Mouse (Mus musculus): ENCODE measurements at regions not wholly inside any gene's neighbourhood (a gene's known extent, or its start where the extent isn't known, plus 50 kb on each side); places are given as distances from the start of the nearest gene placed in this dataset.

DNA sequence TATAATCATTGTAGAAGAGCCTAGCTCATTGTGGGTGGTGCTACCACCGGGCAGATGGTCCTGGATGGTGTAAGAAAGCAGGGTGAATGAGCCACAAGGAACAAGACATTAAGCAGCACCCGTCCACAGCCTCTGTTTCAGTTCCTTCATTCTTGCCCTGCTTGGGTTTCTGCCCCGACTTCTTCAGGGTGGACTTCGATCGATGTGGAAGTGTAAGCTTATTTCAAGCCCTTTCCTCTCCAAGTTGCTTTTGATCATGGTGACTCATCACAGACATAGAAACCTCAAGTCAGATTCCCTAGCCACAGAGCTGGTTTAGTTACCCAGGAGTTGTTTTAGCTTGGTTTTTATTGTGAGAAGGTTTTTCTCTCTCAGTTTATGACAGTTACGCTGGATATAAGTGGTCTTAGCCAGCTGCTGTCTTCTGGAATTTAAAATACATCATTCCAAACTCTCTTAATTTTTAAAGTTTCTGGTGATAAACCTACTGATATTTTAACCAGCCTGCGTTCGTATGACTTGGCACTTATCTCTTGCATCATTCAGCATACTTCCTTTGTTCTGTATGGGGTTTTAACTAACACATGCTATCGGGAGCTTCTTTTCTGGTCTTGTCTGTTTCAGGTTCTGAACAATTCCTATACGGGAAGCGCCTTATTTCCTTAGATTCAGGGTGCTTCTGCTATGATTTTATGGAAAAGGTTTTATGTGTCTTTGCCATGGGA lies 255.6 kb downstream of the Gpat3 start (continued):
- TF ChIP-seq MAX (IDR thresholded peaks at IDR 0.05; ENCODE audit: low read length) (no peak), IRF4 (IDR thresholded peaks at IDR 0.05; ENCODE audit: low read depth, low read length) (peak; percentile 83), USF1 (IDR thresholded peaks at IDR 0.05; ENCODE audit: low read depth, low read length) (no peak), CHD2 (IDR thresholded peaks at IDR 0.05; ENCODE audit: low read length) (no peak)

DNA sequence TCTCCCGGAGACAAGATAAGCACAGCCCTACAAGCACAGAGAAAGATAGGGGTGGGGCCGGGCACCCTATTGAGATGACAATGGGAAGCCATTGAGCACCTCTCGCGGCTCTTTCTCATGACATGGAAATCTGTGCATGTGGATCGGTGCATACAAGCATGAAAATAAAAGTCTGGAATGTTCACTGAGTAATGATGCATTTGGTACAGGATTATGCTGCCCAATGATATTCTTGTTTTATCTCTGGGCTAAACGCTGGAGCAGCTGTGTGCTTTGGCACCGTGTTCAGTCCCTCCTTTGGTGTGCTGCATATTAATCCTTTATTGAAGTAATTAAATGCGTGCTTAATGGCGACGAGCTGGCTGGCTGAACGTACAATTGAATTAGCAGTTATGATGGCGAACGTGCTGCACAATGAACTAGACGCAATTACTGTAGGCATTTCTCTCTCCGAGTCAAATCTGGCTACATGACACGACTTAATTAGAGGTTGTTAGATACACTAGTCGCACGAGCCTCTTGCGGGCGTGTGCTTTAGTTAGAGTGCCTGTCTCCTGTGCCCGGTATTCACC lies 245.6 kb downstream of the Gpat3 start:
- Histone ChIP-seq H3K4me3 (replicated peaks in 1 of 3; ENCODE audit: low read depth in 2 of 3, low read length in 2 of 3, poor library complexity in 1 of 3) (no peak overlapping the region), H3K36me3 (replicated peaks in 1 of 2; ENCODE audit: control insufficient read depth in 1 of 2, insufficient read depth in 1 of 2, low read length in 1 of 2) (no peaks in the 10 kb centered on the region), H3K4me1 (ENCODE audit: control insufficient read depth in 1 of 2, insufficient read depth in 2 of 2) (no peaks in the 10 kb centered on the region), H3K9ac (ENCODE audit: insufficient read depth, low read depth) (no peak overlapping the region), H3K4me2 (ENCODE audit: insufficient read depth, low read depth, poor library complexity, severe bottlenecking) (no peak overlapping the region), H3K27ac (ENCODE audit: insufficient read depth, low read depth) (no peak overlapping the region), H3K9me3 (replicated peaks; ENCODE audit: low read length) (no peaks in the 10 kb centered on the region), H3K27me3 (replicated peaks) (no peaks in the 10 kb centered on the region), H3K79me2 (replicated peaks; ENCODE audit: control insufficient read depth, extremely low read depth, insufficient read depth, poor library complexity, severe bottlenecking) (no peaks in the 10 kb centered on the region)
- DNase-seq (ENCODE audit: extremely low read depth) = no peak
- dilution Hi-C loops (cut with MboI; ENCODE audit: extremely low pct_ligation_motif_present, extremely low pct_unique_long_range_greater_than_20kb, low sequenced_read_pairs) = no loop called here
- TF ChIP-seq UBTF (IDR thresholded peaks at IDR 0.05; ENCODE audit: low read depth, low read length) (no peak), MYC (IDR thresholded peaks at IDR 0.05; ENCODE audit: low read depth, low read length) (no peak), RAD21 (IDR thresholded peaks at IDR 0.05; ENCODE audit: low read depth, low read length) (no peak), POLR2A (IDR thresholded peaks at IDR 0.05; ENCODE audit: low read depth, low read length) (no peak), JUN (IDR thresholded peaks at IDR 0.05; ENCODE audit: insufficient read depth, low read depth, low read length) (no peak), SIN3A (IDR thresholded peaks at IDR 0.05; ENCODE audit: low read length) (no peak), ETS1 (conservative IDR thresholded peaks at IDR 0.05; ENCODE audit: low read depth, low read length) (no peak), NELFE (IDR thresholded peaks at IDR 0.05; ENCODE audit: low read depth, low read length) (no peak), CTCF (conservative IDR thresholded peaks at IDR 0.05 in 1 of 2, IDR thresholded peaks at IDR 0.05 in 1 of 2; ENCODE audit: low read depth in 2 of 2, low read length in 2 of 2) (no peak), BHLHE40 (IDR thresholded peaks at IDR 0.05; ENCODE audit: low read depth, low read length) (no peak), SMC3 (IDR thresholded peaks at IDR 0.05; ENCODE audit: low read depth, low read length) (no peak)
- in situ Hi-C loops (cut with MboI; ENCODE audit: low pct_ligation_motif_present, low pct_unique_long_range_greater_than_20kb, low sequenced_read_pairs) = no loop called here

DNA sequence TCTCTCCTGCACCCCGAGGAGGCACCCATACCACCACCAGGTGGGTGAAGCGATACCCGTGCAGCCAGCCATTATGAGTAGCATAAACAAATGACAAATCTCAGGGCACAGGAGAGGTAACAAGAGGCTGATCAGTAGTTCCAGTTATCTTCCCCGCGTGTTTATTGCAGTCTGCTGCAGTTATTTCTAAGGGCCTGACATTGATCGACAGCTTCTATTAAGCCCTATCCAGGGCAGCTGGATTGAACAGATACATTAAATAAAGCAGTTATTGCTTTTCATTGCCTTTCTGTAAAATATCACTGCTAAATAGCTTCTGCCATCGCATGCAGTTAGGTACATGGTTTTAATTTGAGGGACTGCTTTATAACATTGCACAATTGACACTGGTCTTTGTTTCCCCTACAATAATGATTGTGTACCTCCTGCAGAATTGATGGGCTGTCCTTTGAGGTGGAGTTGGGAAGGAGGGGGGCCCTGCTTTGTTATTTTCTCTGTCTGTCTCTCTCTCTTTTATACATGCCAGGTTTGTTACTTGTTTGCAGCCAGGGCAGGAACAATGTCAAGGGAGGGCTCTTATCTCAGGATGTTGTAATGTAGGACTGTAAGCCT lies 245.0 kb downstream of the Gpat3 start:
- TF ChIP-seq MEF2A (IDR thresholded peaks at IDR 0.05; ENCODE audit: borderline replicate concordance, low read depth, low read length) (no peak), USF1 (IDR thresholded peaks at IDR 0.05; ENCODE audit: low read depth, low read length) (no peak), JUN (IDR thresholded peaks at IDR 0.05; ENCODE audit: insufficient read depth, low read depth, low read length) (no peak)
- dilution Hi-C loops (cut with MboI; ENCODE audit: extremely low pct_ligation_motif_present, extremely low pct_unique_long_range_greater_than_20kb, low sequenced_read_pairs) = no loop called here

More for the DNA sequence above, 245.0 kb downstream of the Gpat3 start:
- Histone ChIP-seq H3K27me3 (replicated peaks) (no peaks in the 10 kb centered on the region), H3K4me1 (ENCODE audit: control insufficient read depth in 1 of 2, insufficient read depth in 2 of 2) (no peaks in the 10 kb centered on the region), H3K79me2 (replicated peaks; ENCODE audit: control insufficient read depth, extremely low read depth, insufficient read depth, poor library complexity, severe bottlenecking) (no peaks in the 10 kb centered on the region), H3K9me3 (replicated peaks; ENCODE audit: low read length) (no peaks in the 10 kb centered on the region), H3K36me3 (replicated peaks in 1 of 2; ENCODE audit: control insufficient read depth in 1 of 2, insufficient read depth in 1 of 2, low read length in 1 of 2) (no peaks in the 10 kb centered on the region), H3K27ac (ENCODE audit: insufficient read depth, low read depth) (no peak overlapping the region), H3K9ac (ENCODE audit: insufficient read depth, low read depth) (no peak overlapping the region), H3K4me2 (ENCODE audit: insufficient read depth, low read depth, poor library complexity, severe bottlenecking) (no peak overlapping the region), H3K4me3 (replicated peaks in 1 of 3; ENCODE audit: low read depth in 2 of 3, low read length in 2 of 3, poor library complexity in 1 of 3) (no peak overlapping the region)
- in situ Hi-C loops (cut with MboI; ENCODE audit: low pct_ligation_motif_present, low pct_unique_long_range_greater_than_20kb, low sequenced_read_pairs) = no loop called here
- no peak for DNase-seq (ENCODE audit: extremely low read depth)

Data from CH12.LX (cell line).